Mouse (Mus musculus) heart, embryonic 13.5 days (tissue): ENCODE measurements around the gene Sfswap. TPM values are rescaled to one million over a fixed set of nuclear protein-coding genes. Genes with fewer than 3 reads are reported as not detected.
"Not testable (repeated sequence)": the region's sequence is repeated elsewhere in the genome, so short reads cannot be mapped to it uniquely, and the experiment has no call there.

Experiments used
- ATAC-seq: fragments of 200-750 bp; cut with Nextera tagmentation; 2 replicates; pipeline ENCODE4 v1.8.0; 2017; ENCODE audit warnings: moderate TSS enrichment; ENCODE audit not compliant: insufficient number of reproducible peaks, low FRiP score, low TSS enrichment; ENCODE audit errors: extremely low read depth
- H3K27ac ChIP-seq: fragments of 300-500 bp; sonication (generic); replicated peaks from 2 replicates; pipeline ENCODE4 v1.5.1; 2015; ENCODE audit warnings: moderate library complexity, mild to moderate bottlenecking, inconsistent platforms
- H3K27me3 ChIP-seq: fragments of 300-500 bp; sonication (generic); replicated peaks from 2 replicates; pipeline ENCODE4 v1.6.1; 2015; ENCODE audit warnings: mild to moderate bottlenecking, inconsistent platforms
- H3K36me3 ChIP-seq: fragments of 300-500 bp; sonication (generic); 2 replicates; pipeline ENCODE4 v1.6.1; 2015; ENCODE audit warnings: mild to moderate bottlenecking, inconsistent platforms
- H3K4me1 ChIP-seq: fragments of 300-500 bp; sonication (generic); 2 replicates; pipeline ENCODE4 v1.6.1; 2015; ENCODE audit warnings: inconsistent platforms
- H3K4me2 ChIP-seq: fragments of 300-500 bp; sonication (generic); 2 replicates; pipeline ENCODE4 v1.6.1; 2015; ENCODE audit warnings: inconsistent platforms, mild to moderate bottlenecking, moderate library complexity
- H3K4me3 ChIP-seq: fragments of 300-500 bp; sonication (generic); 2 replicates; pipeline ENCODE4 v1.5.1; 2015; ENCODE audit warnings: moderate library complexity, mild to moderate bottlenecking, inconsistent platforms
- H3K9ac ChIP-seq: fragments of 300-500 bp; sonication (generic); 2 replicates; pipeline ENCODE4 v1.6.1; 2015; ENCODE audit warnings: inconsistent platforms, mild to moderate bottlenecking, moderate library complexity
- H3K9me3 ChIP-seq: fragments of 300-500 bp; sonication (generic); 2 replicates; pipeline ENCODE4 v1.6.1; 2016; ENCODE audit warnings: inconsistent platforms
- WGBS: fragments of 180-500 bp; shearing (Covaris S2); methylation state at CpG from one replicate; pipeline ENCODE4 v1.1.7; 2015; ENCODE audit warnings: mixed read lengths; 5-methylcytosine and 5-hydroxymethylcytosine counted together
- polyA plus RNA-seq: library from polyadenylated mRNA; unstranded; fragments of >200 nt; fragmentation: Nextera tagmentation; extraction: Ambion mirVana; gene quantifications from 2 replicates; pipeline ENCODE4 v1.2.1, GENCODE M21; 2015

Gene Sfswap
- polyA plus RNA-seq: 21.2 and 24.7 TPM in 2 replicates

GRCm38 (mm10) chr5:129500722-129501634, at the start of gene Sfswap:
Gene Sfswap (plus strand): TSS chr5:129501221.
- H3K9me3 ChIP-seq: no peaks in the 10 kb centered on the region
- peak; percentile 49 for ATAC-seq
- under 1% methylated on average over 66 of the region's 66 CpGs for WGBS

GRCm38 (mm10) chr5:129452561-129452960, 48.5 kb upstream of the Sfswap start:
- Histone ChIP-seq H3K27ac (no peak overlapping the region), H3K4me2 (no peak overlapping the region), H3K4me3 (no peak overlapping the region), H3K27me3 (peaks cover 12% of the 10 kb centered on the region), H3K4me1 (peaks cover 9% of the 10 kb centered on the region), H3K9ac (no peak overlapping the region), H3K36me3 (no peaks in the 10 kb centered on the region), H3K9me3 (no peaks in the 10 kb centered on the region)
- ATAC-seq: no peak
- 33% methylated on average over 3 of the region's 3 CpGs for WGBS

More at GRCm38 (mm10) chr5:129500722-129501634, at the start of gene Sfswap:
- peaks cover 17% of the 10 kb centered on the region for H3K27me3 ChIP-seq
- H3K36me3 ChIP-seq: peaks cover 28% of the 10 kb centered on the region
- peak within 1 kb of the TSS; percentile 99 for H3K4me3 ChIP-seq
- peak within 1 kb of the TSS; percentile 83 for H3K27ac ChIP-seq
- peak within 1 kb of the TSS; percentile 96 for H3K9ac ChIP-seq
- peak within 1 kb of the TSS; percentile 98 for H3K4me2 ChIP-seq
- peaks cover 21% of the 10 kb centered on the region for H3K4me1 ChIP-seq

GRCm38 (mm10) chr5:129454802-129455528, 46.1 kb upstream of the Sfswap start:
- WGBS: 15% methylated on average over 13 of the region's 13 CpGs
- H3K9ac ChIP-seq: peak overlapping the region; percentile 54
- H3K27ac ChIP-seq: peak overlapping the region; percentile 48; the same call in 1 of the 2 replicates
- peak overlapping the region; percentile 40 for H3K4me3 ChIP-seq
- H3K36me3 ChIP-seq: no peaks in the 10 kb centered on the region
- H3K9me3 ChIP-seq: no peaks in the 10 kb centered on the region
- peak overlapping the region; percentile 64 for H3K4me2 ChIP-seq
- H3K4me1 ChIP-seq: peaks cover 9% of the 10 kb centered on the region
- no peaks in the 10 kb centered on the region; the same call in none of the 2 replicates for H3K27me3 ChIP-seq
- ATAC-seq: peak; percentile 82

- ATAC-seq: no peak; the same call in 1 of the 2 replicates
- Histone ChIP-seq H3K36me3 (no peaks in the 10 kb centered on the region), H3K4me2 (peak overlapping the region; percentile 64)
Measured at GRCm38 (mm10) chr5:129455529-129455896, 45.5 kb upstream of the Sfswap start.

GRCm38 (mm10) chr5:129456579-129457140, 44.4 kb upstream of the Sfswap start:
- Histone ChIP-seq H3K4me2 (no peak overlapping the region), H3K4me3 (no peak overlapping the region), H3K9me3 (no peaks in the 10 kb centered on the region), H3K36me3 (no peaks in the 10 kb centered on the region), H3K9ac (no peak overlapping the region), H3K27ac (no peak overlapping the region), H3K4me1 (peaks cover 9% of the 10 kb centered on the region), H3K27me3 (no peaks in the 10 kb centered on the region; the same call in none of the 2 replicates)
- no peak for ATAC-seq
- WGBS: 38% methylated on average over 9 of the region's 9 CpGs

More at GRCm38 (mm10) chr5:129455529-129455896, 45.5 kb upstream of the Sfswap start:
- WGBS: 31% methylated on average over 2 of the region's 2 CpGs
- Histone ChIP-seq H3K27ac (no peak overlapping the region), H3K9ac (no peak overlapping the region), H3K9me3 (no peaks in the 10 kb centered on the region), H3K4me3 (no peak overlapping the region), H3K4me1 (peaks cover 9% of the 10 kb centered on the region), H3K27me3 (no peaks in the 10 kb centered on the region; the same call in none of the 2 replicates)

- 62% methylated on average over 7 of the region's 7 CpGs for WGBS
- H3K4me1 ChIP-seq: peaks cover 9% of the 10 kb centered on the region
Measured at GRCm38 (mm10) chr5:129458109-129458508, 42.9 kb upstream of the Sfswap start.

GRCm38 (mm10) chr5:129458541-129458940, 42.5 kb upstream of the Sfswap start:
- Histone ChIP-seq H3K27me3 (no peaks in the 10 kb centered on the region; the same call in none of the 2 replicates), H3K9ac (no peak overlapping the region), H3K4me2 (no peak overlapping the region), H3K9me3 (no peaks in the 10 kb centered on the region), H3K4me1 (peaks cover 9% of the 10 kb centered on the region), H3K36me3 (no peaks in the 10 kb centered on the region), H3K4me3 (no peak overlapping the region), H3K27ac (no peak overlapping the region)
- 65% methylated on average over 3 of the region's 3 CpGs for WGBS
- ATAC-seq: no peak

More at GRCm38 (mm10) chr5:129458109-129458508, 42.9 kb upstream of the Sfswap start:
- H3K9me3 ChIP-seq: no peaks in the 10 kb centered on the region
- no peaks in the 10 kb centered on the region for H3K36me3 ChIP-seq
- no peak overlapping the region for H3K4me2 ChIP-seq
- no peak overlapping the region for H3K9ac ChIP-seq
- H3K27ac ChIP-seq: no peak overlapping the region
- ATAC-seq: no peak
- H3K4me3 ChIP-seq: no peak overlapping the region
- H3K27me3 ChIP-seq: no peaks in the 10 kb centered on the region; the same call in none of the 2 replicates

- no peaks in the 10 kb centered on the region for H3K4me1 ChIP-seq
- H3K9ac ChIP-seq: no peak overlapping the region
- peaks cover 11% of the 10 kb centered on the region for H3K27me3 ChIP-seq
- no peak overlapping the region for H3K27ac ChIP-seq
- WGBS: 50% methylated on average over 11 of the region's 11 CpGs
- H3K4me2 ChIP-seq: no peak overlapping the region
- H3K9me3 ChIP-seq: no peaks in the 10 kb centered on the region
- H3K36me3 ChIP-seq: no peaks in the 10 kb centered on the region
- H3K4me3 ChIP-seq: no peak overlapping the region
- no peak for ATAC-seq
Measured at GRCm38 (mm10) chr5:129460798-129461476, 40.1 kb upstream of the Sfswap start.

- Histone ChIP-seq H3K27me3 (peaks cover 11% of the 10 kb centered on the region), H3K27ac (peak overlapping the region; percentile 15; the same call in 1 of the 2 replicates)
- H3K4me2 ChIP-seq, H3K9ac ChIP-seq, H3K9me3 ChIP-seq, H3K4me1 ChIP-seq, H3K4me3 ChIP-seq, ATAC-seq, H3K36me3 ChIP-seq: not testable (repeated sequence)
- 63% methylated on average over 9 of the region's 9 CpGs for WGBS
Measured at GRCm38 (mm10) chr5:129463648-129464047, 37.4 kb upstream of the Sfswap start.

- H3K27ac ChIP-seq: no peak overlapping the region
- no peak for ATAC-seq
- peaks cover 11% of the 10 kb centered on the region for H3K27me3 ChIP-seq
- H3K4me3 ChIP-seq: no peak overlapping the region
- H3K4me1 ChIP-seq: no peaks in the 10 kb centered on the region
- H3K9ac ChIP-seq: no peak overlapping the region
- no peaks in the 10 kb centered on the region for H3K36me3 ChIP-seq
- H3K9me3 ChIP-seq: no peaks in the 10 kb centered on the region
- H3K4me2 ChIP-seq: no peak overlapping the region
- 62% methylated on average over 2 of the region's 2 CpGs for WGBS
Measured at GRCm38 (mm10) chr5:129465788-129466187, 35.2 kb upstream of the Sfswap start.
